ENCODE assay signal across 32 mouse cellular contexts in genomic region chr15:92099410-92100174, GRCm38 (mm10). TPM values are rescaled to one million over a fixed set of nuclear protein-coding genes. Genes with fewer than 3 reads are reported as not detected.
DNase-seq lines count a peak whose midpoint lies in the region; ATAC-seq lines count a peak whose summit lies in the region.
"Had no signal": no experiment of that assay in that cellular context is flagged by ENCODE, and none has a peak within 500 bp of the region (broad histone marks: within the 10 kb centered on the region; RNA-seq: fewer than 3 reads in every experiment).

No protein-coding gene starts in this region.

- H3K9ac ChIP-seq in embryonic facial prominence, embryonic 14.5 days (ENCODE audit: low read depth, low read length): no peak overlapping the region
- H3K9ac ChIP-seq in neural tube, embryonic 11.5 days (ENCODE audit: low read length): no peak overlapping the region
- H3K9ac ChIP-seq: embryonic facial prominence, embryonic 15.5 days; forebrain, embryonic 12.5 days; hindbrain, embryonic 15.5 days; intestine, embryonic 15.5 days; limb, embryonic 12.5 days; liver, embryonic 15.5 days; lung, embryonic 14.5 days; midbrain, embryonic 15.5 days had no signal

- WGBS in embryonic facial prominence, embryonic 14.5 days: 39% methylated on average over 5 of the region's 5 CpGs
- 53% methylated on average over 5 of the region's 5 CpGs for WGBS in embryonic facial prominence, embryonic 10.5 days
- WGBS in neural tube, embryonic 11.5 days: 43% methylated on average over 5 of the region's 5 CpGs

- no peaks in the 10 kb centered on the region for H3K27me3 ChIP-seq in embryonic facial prominence, embryonic 14.5 days (replicated peaks; ENCODE audit: control insufficient read depth, insufficient read depth, low read length)
- H3K27me3 ChIP-seq in embryonic facial prominence, embryonic 10.5 days (replicated peaks; ENCODE audit: low read depth, poor library complexity, severe bottlenecking): no peaks in the 10 kb centered on the region
- no peaks in the 10 kb centered on the region for H3K27me3 ChIP-seq in neural tube, embryonic 11.5 days (ENCODE audit: control insufficient read depth, insufficient read depth, low read length)
- H3K27me3 ChIP-seq: embryonic facial prominence, embryonic 15.5 days; forebrain, embryonic 12.5 days; hindbrain, embryonic 15.5 days; intestine, embryonic 15.5 days; limb, embryonic 12.5 days; liver, embryonic 15.5 days; midbrain, embryonic 15.5 days had no signal

- H3K36me3 ChIP-seq in embryonic facial prominence, embryonic 14.5 days (ENCODE audit: control insufficient read depth, insufficient read depth, low read length): no peaks in the 10 kb centered on the region
- no peaks in the 10 kb centered on the region for H3K36me3 ChIP-seq in embryonic facial prominence, embryonic 10.5 days (replicated peaks)
- H3K36me3 ChIP-seq in neural tube, embryonic 11.5 days (ENCODE audit: control insufficient read depth, insufficient read depth, low read length): no peaks in the 10 kb centered on the region
- H3K36me3 ChIP-seq: embryonic facial prominence, embryonic 15.5 days; forebrain, embryonic 12.5 days; G1E; hindbrain, embryonic 15.5 days; intestine, embryonic 15.5 days; limb, embryonic 12.5 days; liver, embryonic 15.5 days; midbrain, embryonic 10.5 days; midbrain, embryonic 15.5 days had no signal

- no peaks in the 10 kb centered on the region for H3K9me3 ChIP-seq in embryonic facial prominence, embryonic 14.5 days (ENCODE audit: control insufficient read depth, low read length)
- no peaks in the 10 kb centered on the region for H3K9me3 ChIP-seq in embryonic facial prominence, embryonic 10.5 days
- no peaks in the 10 kb centered on the region for H3K9me3 ChIP-seq in neural tube, embryonic 11.5 days (ENCODE audit: control insufficient read depth, low read length)
- H3K9me3 ChIP-seq: embryonic facial prominence, embryonic 15.5 days; forebrain, embryonic 12.5 days; hindbrain, embryonic 15.5 days; intestine, embryonic 15.5 days; limb, embryonic 12.5 days; liver, embryonic 15.5 days; midbrain, embryonic 10.5 days; midbrain, embryonic 15.5 days had no signal

- H3K4me2 ChIP-seq in embryonic facial prominence, embryonic 14.5 days (ENCODE audit: low read depth, low read length): no peak overlapping the region
- no peak overlapping the region for H3K4me2 ChIP-seq in neural tube, embryonic 11.5 days (ENCODE audit: low read depth)
- H3K4me2 ChIP-seq: embryonic facial prominence, embryonic 15.5 days; forebrain, embryonic 12.5 days; hindbrain, embryonic 15.5 days; intestine, embryonic 15.5 days; limb, embryonic 12.5 days; liver, embryonic 15.5 days; lung, embryonic 14.5 days; midbrain, embryonic 15.5 days had no signal

- DNase-seq in embryonic facial prominence, embryonic 14.5 days (ENCODE audit: low spot score): peak; percentile 24
- DNase-seq in embryonic facial prominence, embryonic 10.5 days (ENCODE audit: low spot score): no peak
- peak; percentile 52 for DNase-seq in neural tube, embryonic 11.5 days (ENCODE audit: low spot score)
- no peak for DNase-seq in neural tube, embryonic 10.5 days (ENCODE audit: extremely low spot score, low spot score)
- DNase-seq in mesoderm, embryonic 11.5 days (ENCODE audit: low read depth, low spot score): peak; percentile 59
- DNase-seq in MN1 (ENCODE audit: low spot score): no peak
- no peak for DNase-seq in layer of hippocampus, adult 18-20 months (ENCODE audit: low spot score in 2 of 2)
- DNase-seq: adrenal gland, postnatal 25 days; cerebellum, adult 2 months; cerebellum, postnatal 14 days; gastrocnemius, postnatal 14 days; heart, postnatal 14 days; kidney, adult 2 months; layer of hippocampus, adult 9-11 months; lung, embryonic 14.5 days; lung, postnatal 14 days; right cerebral cortex, adult 18-20 months; thymus, adult 18-20 months; thymus, postnatal 25 days had no signal

- no peaks in the 10 kb centered on the region for H3K4me1 ChIP-seq in embryonic facial prominence, embryonic 14.5 days (ENCODE audit: control insufficient read depth, insufficient read depth, low read length)
- no peaks in the 10 kb centered on the region for H3K4me1 ChIP-seq in embryonic facial prominence, embryonic 10.5 days
- 0 out of 2 replicates have a peak, but pooled peaks cover 3% of the 10 kb centered on the region for H3K4me1 ChIP-seq in neural tube, embryonic 11.5 days (ENCODE audit: control insufficient read depth, insufficient read depth, low read length)
- H3K4me1 ChIP-seq: embryonic facial prominence, embryonic 15.5 days; forebrain, embryonic 12.5 days; hindbrain, embryonic 15.5 days; intestine, embryonic 15.5 days; limb, embryonic 12.5 days; liver, embryonic 15.5 days; midbrain, embryonic 10.5 days; midbrain, embryonic 15.5 days had no signal

- no peak; the same call in 1 of the 2 replicates for ATAC-seq in embryonic facial prominence, embryonic 14.5 days (ENCODE audit: low read depth)
- ATAC-seq in neural tube, embryonic 11.5 days (ENCODE audit: insufficient read depth, low FRiP score, low TSS enrichment): peak; percentile 93
- ATAC-seq: intestine, embryonic 15.5 days; midbrain, embryonic 15.5 days had no signal

- H3K27ac ChIP-seq in embryonic facial prominence, embryonic 14.5 days (replicated peaks; ENCODE audit: low read depth, low read length): no peak overlapping the region
- no peak overlapping the region for H3K27ac ChIP-seq in embryonic facial prominence, embryonic 10.5 days (replicated peaks)
- no peak overlapping the region for H3K27ac ChIP-seq in neural tube, embryonic 11.5 days (ENCODE audit: low read depth, low read length)
- H3K27ac ChIP-seq: embryonic facial prominence, embryonic 15.5 days; forebrain, embryonic 12.5 days; hindbrain, embryonic 15.5 days; intestine, embryonic 15.5 days; kidney, postnatal 0 days; limb, embryonic 12.5 days; liver, embryonic 15.5 days; midbrain, embryonic 10.5 days; midbrain, embryonic 15.5 days; stomach, postnatal 0 days had no signal

- no peak overlapping the region for H3K4me3 ChIP-seq in embryonic facial prominence, embryonic 14.5 days (ENCODE audit: low read depth, low read length)
- H3K4me3 ChIP-seq in embryonic facial prominence, embryonic 10.5 days: no peak overlapping the region
- H3K4me3 ChIP-seq in neural tube, embryonic 11.5 days (ENCODE audit: low read depth, low read length): no peak overlapping the region
- H3K4me3 ChIP-seq: embryonic facial prominence, embryonic 15.5 days; forebrain, embryonic 12.5 days; hindbrain, embryonic 15.5 days; intestine, embryonic 15.5 days; limb, embryonic 12.5 days; liver, embryonic 15.5 days; midbrain, embryonic 10.5 days; midbrain, embryonic 15.5 days had no signal

RNA-seq across cellular contexts. Expression of gene Cntn1, which starts 48.6 kb away (rescaled TPM):
- 5.2 and 5.6 TPM in 2 replicates for polyA plus RNA-seq in embryonic facial prominence, embryonic 14.5 days (2014; fragmentation: Nextera tagmentation; extraction: Ambion mirVana)
- 2.1 TPM in 2 replicates for polyA plus RNA-seq in embryonic facial prominence, embryonic 10.5 days (2016; fragmentation: Nextera tagmentation; extraction: Ambion mirVana)
- 7.9 and 9.0 TPM in 2 replicates for polyA plus RNA-seq in neural tube, embryonic 11.5 days (2014; fragmentation: Nextera tagmentation; extraction: Ambion mirVana)
- 100 to 1,000 TPM; 308 to 312 TPM for total RNA-seq in layer of hippocampus, adult 18-20 months (2021)
- total RNA-seq: granulocyte monocyte progenitor cell, adult 5-6 weeks; liver, adult 2 months had no signal
- polyA plus RNA-seq: G1E; liver, adult 2 months had no signal

Comparison
In these comparisons a context has a peak if more than half of its experiments do, and no peak if none do; other contexts are left out.
1. DNase-seq: peak in embryonic facial prominence, embryonic 14.5 days (single experiment), neural tube, embryonic 11.5 days (single experiment) and mesoderm, embryonic 11.5 days (single experiment); none in embryonic facial prominence, embryonic 10.5 days (single experiment), neural tube, embryonic 10.5 days (single experiment), MN1 (single experiment) and layer of hippocampus, adult 18-20 months (0 of 2).